Mouse (Mus musculus) 3T3-L1 (cell line): ENCODE results near the gene Cchcr1.
A peak's percentile ranks its signal among the peaks of the same experiment; 100 is the strongest.
"Not testable (repeated sequence)": the region's sequence is repeated elsewhere in the genome, so short reads cannot be mapped to it uniquely, and the experiment has no call there.

Experiments
- DNase-seq: peaks from one replicate; pipeline ENCODE4 v3.0.0-alpha.2; 2015; ENCODE audit warnings: low read depth, low spot score

Cchcr1 gene

GRCm38 (mm10) chr17:35516652-35517500 is at the start of gene Cchcr1, which contains the start of gene Tcf19:
Gene Cchcr1 (plus strand): TSS chr17:35517100.
Gene Tcf19 (minus strand): TSS chr17:35516824.
- DNase-seq: peak; percentile 99

GRCm38 (mm10) chr17:35468936-35469335 is 48.0 kb upstream of the Cchcr1 start:
- DNase-seq: peak; percentile 52

- no peak for DNase-seq
Observed at GRCm38 (mm10) chr17:35469842-35470751, 46.8 kb upstream of the Cchcr1 start, which contains the start of gene H2-Q10. Gene H2-Q10 (plus strand): TSS chr17:35470089.

GRCm38 (mm10) chr17:35484066-35484465 is 32.8 kb upstream of the Cchcr1 start:
- DNase-seq: peak; percentile 75

- no peak for DNase-seq
Observed at GRCm38 (mm10) chr17:35485702-35486101, 31.2 kb upstream of the Cchcr1 start.

- DNase-seq: no peak
Observed at GRCm38 (mm10) chr17:35486726-35487125, 30.2 kb upstream of the Cchcr1 start.

- DNase-seq: no peak
Observed at GRCm38 (mm10) chr17:35488041-35488440, 28.9 kb upstream of the Cchcr1 start.

- DNase-seq: no peak
Observed at GRCm38 (mm10) chr17:35490320-35490719, 26.6 kb upstream of the Cchcr1 start.

GRCm38 (mm10) chr17:35497124-35497523 is 19.8 kb upstream of the Cchcr1 start:
- no peak for DNase-seq

- no peak for DNase-seq
Observed at GRCm38 (mm10) chr17:35502226-35502625, 14.7 kb upstream of the Cchcr1 start.

- no peak for DNase-seq
Observed at GRCm38 (mm10) chr17:35502762-35503161, 14.1 kb upstream of the Cchcr1 start.

GRCm38 (mm10) chr17:35503849-35504248 is 13.1 kb upstream of the Cchcr1 start:
- no peak for DNase-seq

- DNase-seq: no peak
Observed at GRCm38 (mm10) chr17:35504628-35505481, 12.0 kb upstream of the Cchcr1 start.

- DNase-seq: no peak
Observed at GRCm38 (mm10) chr17:35505776-35506175, 11.1 kb upstream of the Cchcr1 start, which contains the start of gene Pou5f1. Gene Pou5f1 (plus strand): TSS chr17:35506018.

GRCm38 (mm10) chr17:35506881-35507280 is 10.0 kb upstream of the Cchcr1 start:
- DNase-seq: no peak

- DNase-seq: no peak
Observed at GRCm38 (mm10) chr17:35507556-35508260, 9.2 kb upstream of the Cchcr1 start.

- DNase-seq: not testable (repeated sequence)
Observed at GRCm38 (mm10) chr17:35508279-35508678, 8.6 kb upstream of the Cchcr1 start.

GRCm38 (mm10) chr17:35509284-35509683 is 7.6 kb upstream of the Cchcr1 start:
- no peak for DNase-seq

GRCm38 (mm10) chr17:35512916-35513626 is 3.8 kb upstream of the Cchcr1 start:
- DNase-seq: peak; percentile 68

- peak; percentile 92 for DNase-seq
Observed at GRCm38 (mm10) chr17:35513886-35514285, 3.0 kb upstream of the Cchcr1 start.
